Mouse (Mus musculus): ENCODE data around the gene Ptbp1.

DNA sequence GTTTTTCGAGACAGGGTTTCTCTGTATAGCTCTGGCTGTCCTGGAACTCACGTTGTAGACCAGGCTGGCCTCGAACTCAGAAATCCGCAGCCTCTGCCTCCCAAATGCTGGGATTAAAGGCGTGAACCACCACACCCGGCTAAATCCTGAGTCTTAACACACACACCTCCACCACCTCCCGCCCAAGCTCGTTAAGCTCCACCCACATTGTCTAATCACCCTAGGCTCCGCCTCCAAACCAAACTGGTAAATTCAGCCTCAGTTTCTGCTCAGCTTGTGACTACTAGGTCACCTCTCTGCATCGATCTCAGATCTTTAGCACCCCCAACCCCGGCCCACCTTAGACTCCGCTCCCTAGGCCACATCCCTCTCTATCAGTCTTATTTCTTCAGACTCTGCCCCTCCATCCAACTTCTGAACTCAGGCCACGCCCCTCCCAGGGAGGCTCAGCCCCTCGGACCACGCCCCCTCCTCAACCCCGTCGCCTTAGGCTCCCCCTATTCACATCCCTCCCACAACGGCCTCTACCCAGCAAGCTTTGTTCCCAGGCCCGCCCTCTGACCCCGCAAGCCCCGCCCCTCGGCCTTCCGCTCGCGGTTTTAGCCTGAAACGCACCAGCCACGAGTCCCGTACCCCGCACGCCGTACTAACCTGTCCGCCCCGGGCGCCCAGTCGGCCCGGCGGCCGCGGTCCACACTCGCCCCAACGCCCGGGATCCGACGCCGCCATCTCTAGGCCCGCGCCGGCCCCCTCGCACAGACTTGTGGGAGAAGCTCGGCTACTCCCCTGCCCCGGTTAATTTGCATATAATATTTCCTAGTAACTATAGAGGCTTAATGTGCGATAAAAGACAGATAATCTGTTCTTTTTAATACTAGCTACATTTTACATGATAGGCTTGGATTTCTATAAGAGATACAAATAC lies 54.2 kb downstream of the Ptbp1 start, which contains the start of gene Med16:
- TF ChIP-seq CTCF (IDR thresholded peaks at IDR 0.05; ENCODE audit: low read depth, low read length) (no peak), EP300 (IDR thresholded peaks at IDR 0.05; ENCODE audit: insufficient read depth, low read depth, low read length) (no peak), POLR2A (IDR thresholded peaks at IDR 0.05; ENCODE audit: insufficient read depth, low read length) (no peak)
